Mouse (Mus musculus) natural killer cell, adult 2 months (primary cell): ENCODE results near the gene Mif4gd.

Experiments
- DNase-seq, 2 experiments: peaks; one replicate each; pipeline ENCODE4 v3.0.0; 2022; ENCODE audit warnings: low spot score in 2 of 2

Mif4gd gene

GRCm38 (mm10) chr11:115632862-115633261 is 20.1 kb upstream of the Mif4gd start:
- peak in 1 of 2 experiments; percentile 58 for DNase-seq

GRCm38 (mm10) chr11:115632247-115632646 is 19.5 kb upstream of the Mif4gd start:
- no peak for DNase-seq

GRCm38 (mm10) chr11:115631505-115631890 is 18.7 kb upstream of the Mif4gd start:
- DNase-seq, result no peak

GRCm38 (mm10) chr11:115630532-115631504 is 18.0 kb upstream of the Mif4gd start:
- DNase-seq, result peak; percentile 69 to 92

- no peak for DNase-seq
Measured at GRCm38 (mm10) chr11:115629734-115630531, 17.2 kb upstream of the Mif4gd start.

GRCm38 (mm10) chr11:115628465-115629101 is 15.8 kb upstream of the Mif4gd start:
- DNase-seq, result no peak

- DNase-seq, result peak; percentile 98 to 99
Measured at GRCm38 (mm10) chr11:115627705-115628464, 15.1 kb upstream of the Mif4gd start, which contains the start of gene Slc25a19. TSS of gene Slc25a19 (minus strand) at chr11:115628295.

GRCm38 (mm10) chr11:115626824-115627616 is 14.3 kb upstream of the Mif4gd start:
- no peak for DNase-seq

- no peak for DNase-seq
Measured at GRCm38 (mm10) chr11:115625877-115626276, 13.1 kb upstream of the Mif4gd start.

GRCm38 (mm10) chr11:115623487-115624070 is 10.8 kb upstream of the Mif4gd start:
- no peak for DNase-seq

GRCm38 (mm10) chr11:115619949-115620348 is 7.2 kb upstream of the Mif4gd start:
- DNase-seq, result no peak

- no peak for DNase-seq
Measured at GRCm38 (mm10) chr11:115618732-115619516, 6.2 kb upstream of the Mif4gd start.

GRCm38 (mm10) chr11:115618001-115618400 is 5.2 kb upstream of the Mif4gd start:
- DNase-seq, result no peak

GRCm38 (mm10) chr11:115616893-115617292 is 4.1 kb upstream of the Mif4gd start:
- DNase-seq, result no peak

GRCm38 (mm10) chr11:115616371-115616770 is 3.6 kb upstream of the Mif4gd start:
- no peak for DNase-seq

- DNase-seq, result no peak
Measured at GRCm38 (mm10) chr11:115615875-115616274, 3.1 kb upstream of the Mif4gd start.

GRCm38 (mm10) chr11:115615108-115615825 is 2.5 kb upstream of the Mif4gd start:
- DNase-seq, result no peak

- no peak for DNase-seq
Measured at GRCm38 (mm10) chr11:115614346-115615107, 1.8 kb upstream of the Mif4gd start.
